Mouse (Mus musculus): Measurements from ENCODE around the gene Krtap19-1. TPM values are rescaled to one million over a fixed set of nuclear protein-coding genes. Genes with fewer than 3 reads are reported as not detected.

Krtap19-1 gene
- total RNA-seq (2023) = not detected

GRCm38 (mm10) chr16:88869311-88869710 is at the start of gene Krtap19-1:
Gene Krtap19-1, minus strand, starts transcription at chr16:88869411.

GRCm38 (mm10) chr16:88896357-88896756 is 27.1 kb upstream of the Krtap19-1 start, which contains the start of gene Krtap19-5:
Gene Krtap19-5, minus strand, starts transcription at chr16:88896457.

DNA sequence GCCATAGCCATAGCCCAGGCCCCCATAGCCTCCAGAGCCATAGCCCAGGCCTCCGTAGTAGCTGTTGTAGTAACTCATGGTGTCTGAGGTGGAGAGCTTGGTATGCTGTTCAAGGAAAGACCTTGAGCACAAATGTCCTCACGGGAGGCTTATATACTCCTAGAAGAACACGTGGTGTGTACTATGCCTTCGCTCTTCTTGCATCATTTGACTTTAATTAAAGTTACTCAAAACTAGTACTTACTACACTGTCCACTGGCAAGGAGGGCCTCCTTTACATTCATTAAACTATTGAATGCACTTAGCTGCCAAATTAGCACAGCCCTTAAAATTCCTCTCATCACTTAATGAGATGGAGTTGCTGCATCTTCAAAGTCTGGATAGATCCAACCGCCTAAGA is 15.8 kb upstream of the Krtap19-1 start, which contains the start of gene Krtap19-4:
Gene Krtap19-4 (minus strand): TSS at position 101 of the 400 bp plus-strand sequence.

DNA sequence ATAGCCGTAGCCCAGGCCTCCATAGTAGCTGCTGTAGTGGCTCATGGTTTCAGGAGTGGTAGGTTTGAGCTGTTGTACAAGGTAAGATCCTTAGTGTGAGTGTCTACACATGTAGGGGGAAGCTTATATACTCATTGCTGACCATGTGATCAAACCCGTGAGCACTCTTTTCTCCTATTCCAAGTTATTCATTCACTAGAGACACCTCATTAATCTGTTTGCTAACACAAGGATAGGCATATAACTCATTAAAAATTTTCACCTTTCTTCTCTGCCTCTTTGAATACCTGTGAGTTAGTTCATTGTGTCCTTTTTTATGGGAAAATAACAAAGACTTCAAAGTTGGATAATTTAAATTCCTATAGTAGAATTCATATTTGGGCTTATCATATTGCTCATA is 8.7 kb upstream of the Krtap19-1 start, which contains the start of gene Krtap19-3:
Gene Krtap19-3 (minus strand): TSS at position 101 of the 400 bp plus-strand sequence.

GRCm38 (mm10) chr16:88874169-88874568 is 5.0 kb upstream of the Krtap19-1 start, which contains the start of gene Krtap19-2:
Gene Krtap19-2, minus strand, starts transcription at chr16:88874269.

GRCm38 (mm10) chr16:88826095-88826652 is 43.0 kb downstream of the Krtap19-1 start, which contains the start of gene Krtap14:
Gene Krtap14, minus strand, starts transcription at chr16:88826145.

GRCm38 (mm10) chr16:88820066-88820465 is 49.1 kb downstream of the Krtap19-1 start, which contains the start of gene Krtap15:
Gene Krtap15, plus strand, starts transcription at chr16:88820215.

Other genes with a start within 250 kb of the Krtap19-1 start
- gene 2310079G19Rik, start 241.7 kb downstream of the Krtap19-1 start, total RNA-seq (2023) = not detected
- not detected for gene Krtap26-1, start 221.6 kb downstream of the Krtap19-1 start, total RNA-seq (2023)
- gene Krtap27-1, start 197.7 kb downstream of the Krtap19-1 start, total RNA-seq (2023) = not detected
- gene 2310061N02Rik, start 161.4 kb downstream of the Krtap19-1 start, total RNA-seq (2023) = not detected
- gene Krtap13-1, start 140.5 kb downstream of the Krtap19-1 start, total RNA-seq (2023) = not detected
- gene Krtap13, start 117.8 kb downstream of the Krtap19-1 start, total RNA-seq (2023) = not detected
- gene 2310034C09Rik, start 110.6 kb downstream of the Krtap19-1 start, total RNA-seq (2023) = not detected
- gene 2310057N15Rik, start 95.2 kb downstream of the Krtap19-1 start, total RNA-seq (2023) = not detected
- not detected for gene Gm5965, start 91.5 kb downstream of the Krtap19-1 start, total RNA-seq (2023)
- gene Gm20741, start 57.2 kb downstream of the Krtap19-1 start, total RNA-seq (2023) = not detected
- gene Krtap15, start 49.2 kb downstream of the Krtap19-1 start, total RNA-seq (2023) = not detected
- gene Krtap14, start 43.3 kb downstream of the Krtap19-1 start, total RNA-seq (2023) = not detected
- not detected for gene Krtap19-2, start 4.9 kb upstream of the Krtap19-1 start, total RNA-seq (2023)
- not detected for gene Krtap19-3, start 8.6 kb upstream of the Krtap19-1 start, total RNA-seq (2023)
- gene Krtap19-4, start 15.7 kb upstream of the Krtap19-1 start, total RNA-seq (2023) = not detected
- gene Krtap19-5, start 27.0 kb upstream of the Krtap19-1 start, total RNA-seq (2023) = not detected
- gene Krtap19-9b, start 62.9 kb upstream of the Krtap19-1 start, total RNA-seq (2023) = not detected
- gene Krtap16-3, start 93.5 kb upstream of the Krtap19-1 start, total RNA-seq (2023) = not detected
- gene Krtap22-2, start 141.3 kb upstream of the Krtap19-1 start, total RNA-seq (2023) = not detected
- not detected for gene Gm10229, start 145.9 kb upstream of the Krtap19-1 start, total RNA-seq (2023)
- not detected for gene Krtap6-1, start 162.3 kb upstream of the Krtap19-1 start, total RNA-seq (2023)
- gene Gm10228, start 172.1 kb upstream of the Krtap19-1 start, total RNA-seq (2023) = not detected
- not detected for gene Krtap6-5, start 178.5 kb upstream of the Krtap19-1 start, total RNA-seq (2023)
- gene 1110025L11Rik, start 194.6 kb upstream of the Krtap19-1 start, total RNA-seq (2023) = not detected
- not detected for gene Krtap6-3, start 214.6 kb upstream of the Krtap19-1 start, total RNA-seq (2023)

Data from T-cell, adult 66 days (primary cell).